Mouse (Mus musculus): ENCODE data around the gene Zbtb43.

Zbtb43 gene

DNA sequence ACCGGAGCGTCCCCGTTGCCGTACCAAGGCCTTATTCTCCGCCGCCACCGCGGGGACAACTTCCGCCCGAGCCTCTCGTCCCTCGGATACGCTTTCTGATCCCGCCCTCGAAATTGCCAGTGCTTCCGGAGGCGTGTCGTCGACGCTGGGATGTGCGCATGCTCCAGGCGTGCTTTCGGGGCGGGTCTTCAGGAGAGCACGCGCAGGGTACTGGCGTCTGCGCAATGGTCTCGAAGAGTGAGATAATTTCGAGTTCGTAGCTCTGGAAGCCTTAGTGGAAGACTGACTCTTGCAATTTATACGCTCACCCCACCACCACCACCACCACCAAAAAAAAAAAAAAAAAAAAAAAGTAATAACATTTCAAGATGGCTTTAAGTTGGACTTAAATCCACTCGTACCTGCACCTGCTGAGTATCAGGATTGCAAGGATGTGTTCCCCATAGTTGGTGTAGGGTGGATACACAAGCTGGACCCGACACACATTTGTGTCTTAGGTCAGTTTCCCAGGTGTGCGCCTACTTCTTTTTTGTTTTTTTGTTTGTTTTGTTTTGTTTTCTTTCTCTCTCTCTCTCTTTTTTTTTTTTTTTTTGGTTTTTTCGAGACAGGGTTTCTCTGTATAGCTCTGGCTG, at the start of gene Zbtb43:
Gene Zbtb43, minus strand, starts transcription at position 94 of the 632 bp plus-strand sequence.
- peak; percentile 97 for DNase-seq (ENCODE audit: low read depth, low spot score)

DNA sequence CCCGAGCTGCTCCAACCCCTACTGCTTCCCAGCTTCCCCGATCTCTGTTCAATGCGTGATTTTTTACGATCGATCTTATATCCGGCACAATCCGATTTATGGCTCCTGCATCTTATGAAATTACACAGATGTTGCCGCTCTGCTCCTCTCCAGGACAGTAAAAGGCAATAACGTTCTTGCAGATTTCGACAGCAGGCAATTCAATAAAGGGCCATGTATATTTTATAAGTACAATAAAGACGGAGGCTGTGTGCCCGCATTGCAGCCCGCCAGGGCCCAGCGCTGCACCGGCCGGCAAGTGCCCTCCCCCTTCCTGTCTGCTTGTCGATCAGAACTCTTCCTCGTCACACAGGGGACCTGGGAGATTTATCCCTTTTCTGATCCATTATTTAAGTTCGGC, 47.5 kb upstream of the Zbtb43 start:
- no peak for DNase-seq (ENCODE audit: low read depth, low spot score)

DNA sequence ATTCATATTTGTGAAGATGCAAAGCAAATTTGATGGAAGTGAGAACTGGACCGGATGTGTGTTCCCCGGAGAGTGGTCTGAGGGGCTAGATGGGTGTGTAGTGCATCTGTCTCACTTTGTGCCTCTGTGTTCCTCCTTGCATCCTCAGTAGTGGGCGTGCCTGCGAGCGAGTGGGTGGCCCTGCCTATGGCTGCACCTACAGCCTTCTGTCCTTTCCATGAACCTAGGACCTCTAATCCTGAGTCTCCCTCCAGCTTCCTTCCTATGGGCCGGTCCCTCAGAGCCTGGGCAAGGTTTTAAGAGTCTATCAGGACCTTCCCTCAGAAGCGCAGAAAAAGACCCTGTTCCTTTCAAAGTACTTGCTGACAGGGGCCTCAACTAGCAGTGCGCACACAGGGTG, 47.1 kb upstream of the Zbtb43 start:
- DNase-seq (ENCODE audit: low read depth, low spot score): peak; percentile 15

GRCm38 (mm10) chr2:33510791-33511190, 42.4 kb upstream of the Zbtb43 start:
- DNase-seq (ENCODE audit: low read depth, low spot score): peak; percentile 47

- no peak for DNase-seq (ENCODE audit: low read depth, low spot score)
Measured at GRCm38 (mm10) chr2:33502602-33503001, 34.2 kb upstream of the Zbtb43 start.

DNA sequence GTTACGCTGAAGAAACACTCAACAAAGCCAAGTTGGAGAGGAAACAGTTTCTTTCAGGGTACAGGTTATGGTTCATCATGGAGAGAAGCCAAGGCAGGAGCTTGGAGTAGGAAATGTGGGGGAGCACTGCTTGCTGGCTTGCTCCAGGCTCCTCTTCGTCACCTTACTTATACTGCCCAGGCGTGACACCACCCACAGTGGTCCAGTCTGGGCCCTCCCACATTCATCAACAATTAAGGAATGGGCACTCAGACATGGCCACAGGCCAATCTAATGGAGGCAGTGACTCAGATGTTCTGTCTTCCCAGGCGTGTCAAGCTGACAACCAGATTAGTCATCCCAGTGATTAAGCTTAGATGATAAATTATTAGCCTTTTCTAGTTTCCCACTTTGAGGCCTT, 29.9 kb upstream of the Zbtb43 start:
- no peak for DNase-seq (ENCODE audit: low read depth, low spot score)

- peak; percentile 79 for DNase-seq (ENCODE audit: low read depth, low spot score)
Measured at GRCm38 (mm10) chr2:33495654-33496053, 27.3 kb upstream of the Zbtb43 start.

DNA sequence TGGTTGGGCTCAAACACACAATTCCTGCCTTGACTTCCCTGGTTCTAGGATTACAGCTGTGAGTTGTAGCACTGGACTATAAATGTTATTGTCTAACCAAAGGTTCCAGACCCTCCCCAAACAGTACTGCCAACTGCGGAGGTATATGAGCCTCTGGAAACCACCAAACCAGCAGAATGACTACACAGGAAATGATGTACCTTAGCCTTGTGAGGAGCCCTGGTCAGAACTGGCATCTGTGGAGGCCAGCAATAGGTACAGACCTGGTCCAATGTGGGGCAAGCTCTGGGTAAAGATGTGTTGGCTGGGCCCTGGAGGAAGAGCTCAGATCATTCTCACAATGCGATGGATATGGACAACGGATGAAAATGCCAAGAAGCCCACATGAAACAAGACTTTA, 23.7 kb upstream of the Zbtb43 start:
- DNase-seq (ENCODE audit: low read depth, low spot score): no peak

GRCm38 (mm10) chr2:33489565-33489964, 21.2 kb upstream of the Zbtb43 start:
- peak; percentile 58 for DNase-seq (ENCODE audit: low read depth, low spot score)

- DNase-seq (ENCODE audit: low read depth, low spot score): no peak
Measured at GRCm38 (mm10) chr2:33487332-33487731, 19.0 kb upstream of the Zbtb43 start.

GRCm38 (mm10) chr2:33486866-33487265, 18.5 kb upstream of the Zbtb43 start:
- DNase-seq (ENCODE audit: low read depth, low spot score): peak; percentile 75

DNA sequence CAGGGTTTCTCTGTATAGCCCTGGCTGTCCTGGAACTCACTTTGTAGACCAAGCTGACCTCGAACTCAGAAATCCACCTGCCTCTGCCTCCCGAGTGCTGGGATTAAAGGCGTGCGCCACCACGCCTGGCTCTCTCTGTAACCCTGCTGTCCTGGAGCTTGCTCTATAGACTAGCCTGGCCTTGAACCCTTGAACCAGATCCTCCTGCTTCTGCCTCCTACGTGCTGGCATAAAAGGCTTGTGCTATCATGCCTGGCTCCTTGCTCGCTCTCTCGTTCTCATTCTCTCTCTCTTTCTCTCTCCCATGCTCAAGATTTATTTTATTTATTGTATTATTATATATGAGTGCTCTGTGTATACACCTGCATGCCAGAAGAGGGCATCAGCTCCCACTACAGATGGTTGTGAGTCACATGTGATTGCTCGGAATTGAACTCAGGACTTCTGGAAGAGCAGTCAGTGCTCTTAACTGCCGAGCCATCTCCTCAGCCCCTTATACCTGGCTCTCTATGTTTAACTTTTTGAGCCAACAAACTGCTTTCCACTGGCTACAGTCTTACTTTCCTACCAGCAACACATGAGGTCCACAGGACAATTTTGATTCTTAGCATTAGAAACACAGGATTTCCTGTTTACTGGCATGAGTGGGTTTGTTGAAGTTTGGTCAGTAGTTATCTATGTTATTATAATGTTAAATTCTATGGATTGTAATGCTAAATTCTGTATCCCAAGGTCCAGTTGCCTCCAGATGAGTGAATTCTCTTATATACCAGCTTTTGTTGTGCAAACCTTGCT, 9.8 kb upstream of the Zbtb43 start:
- DNase-seq (ENCODE audit: low read depth, low spot score): peak; percentile 75

- no peak for DNase-seq (ENCODE audit: low read depth, low spot score)
Measured at GRCm38 (mm10) chr2:33475961-33476360, 7.6 kb upstream of the Zbtb43 start.

DNA sequence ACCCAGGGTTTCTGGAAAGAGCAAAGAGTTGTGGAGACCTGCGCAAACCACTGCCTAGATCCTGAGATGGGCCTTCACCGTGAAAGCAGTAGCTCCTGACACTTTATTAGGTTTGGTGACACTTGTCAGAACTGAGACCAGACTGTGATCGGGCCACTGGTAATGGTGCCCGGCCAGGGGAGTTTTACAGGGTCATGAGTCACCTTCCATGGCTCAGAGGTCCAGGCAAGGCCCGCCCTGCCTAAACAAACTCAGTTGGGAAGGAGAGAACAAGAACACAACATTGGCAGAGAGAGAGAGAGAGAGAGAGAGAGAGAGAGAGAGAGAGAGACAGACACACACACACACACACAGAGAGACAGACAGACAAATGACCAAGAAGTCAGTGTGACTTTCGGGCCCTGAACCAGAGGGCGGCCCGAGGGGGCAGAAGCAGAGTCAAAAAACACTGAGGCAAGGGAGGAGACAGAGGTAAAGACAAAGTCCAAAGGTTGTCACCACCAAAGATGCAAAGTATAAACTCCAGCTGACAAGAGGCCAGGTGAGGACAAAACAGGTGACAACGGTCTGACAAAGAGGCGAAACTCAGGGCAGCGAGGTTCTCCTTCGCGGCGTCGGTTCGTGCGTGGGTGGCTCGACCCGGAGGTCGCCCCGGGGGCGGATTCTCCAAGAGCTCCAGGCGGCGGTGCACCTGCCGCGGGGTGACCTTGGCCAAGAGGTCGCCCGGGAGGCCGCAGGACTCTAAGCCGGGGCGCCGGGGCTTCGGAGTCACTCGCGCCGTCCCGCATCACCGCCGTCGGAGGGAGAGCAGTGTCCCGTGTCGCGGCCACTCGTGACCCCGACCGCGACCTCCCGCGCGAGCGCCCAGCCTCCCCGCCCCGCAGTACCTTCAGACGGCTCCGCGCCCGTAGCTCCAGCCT, 553 bp downstream of the Zbtb43 start:
- DNase-seq (ENCODE audit: low read depth, low spot score): no peak

- peak; percentile 65 for DNase-seq (ENCODE audit: low read depth, low spot score)
Measured at GRCm38 (mm10) chr2:33465966-33466365, 2.4 kb downstream of the Zbtb43 start.

DNA sequence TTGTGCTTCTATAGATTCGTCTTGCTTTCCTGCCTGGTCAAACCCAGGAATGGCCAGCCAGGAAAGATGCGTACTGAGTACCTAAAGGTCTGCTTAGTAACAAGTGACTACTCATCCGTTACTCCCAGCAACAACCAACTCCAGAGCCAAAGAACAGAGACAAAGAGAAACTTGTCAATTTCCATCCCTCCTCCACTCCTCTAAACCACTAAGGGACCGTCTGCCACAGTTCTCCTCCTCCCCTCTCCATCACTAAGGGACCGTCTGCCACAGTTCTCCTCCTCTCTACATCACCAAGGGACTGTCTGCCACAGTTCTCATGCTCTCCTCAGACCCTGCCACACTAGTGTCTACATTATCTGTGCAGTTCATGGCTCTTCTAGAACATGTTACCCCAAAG, 3.1 kb downstream of the Zbtb43 start:
- peak; percentile 51 for DNase-seq (ENCODE audit: low read depth, low spot score)

GRCm38 (mm10) chr2:33462066-33462465, 6.3 kb downstream of the Zbtb43 start:
- DNase-seq (ENCODE audit: low read depth, low spot score): no peak

GRCm38 (mm10) chr2:33461066-33461465, 7.3 kb downstream of the Zbtb43 start:
- DNase-seq (ENCODE audit: low read depth, low spot score): peak; percentile 86

DNA sequence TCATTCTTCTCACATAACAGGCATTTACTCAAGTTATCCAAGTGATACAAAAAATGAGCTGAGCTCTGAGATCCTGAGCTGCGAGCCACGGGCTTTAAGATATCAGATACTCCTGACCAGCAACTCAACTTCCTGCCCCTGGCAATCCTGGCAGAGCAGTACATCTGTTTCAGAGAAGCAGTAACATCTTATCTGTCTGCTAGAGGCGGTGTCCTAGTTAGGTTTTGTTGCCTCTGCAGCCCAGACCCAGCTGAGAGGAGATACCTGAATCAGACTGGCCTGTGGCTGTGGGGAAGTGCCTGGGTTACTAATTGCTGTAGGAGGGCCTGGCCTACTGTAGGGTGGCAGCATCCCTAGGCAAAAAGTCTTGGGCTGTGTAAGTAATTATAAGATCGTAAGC, 8.7 kb downstream of the Zbtb43 start:
- DNase-seq (ENCODE audit: low read depth, low spot score): no peak

DNA sequence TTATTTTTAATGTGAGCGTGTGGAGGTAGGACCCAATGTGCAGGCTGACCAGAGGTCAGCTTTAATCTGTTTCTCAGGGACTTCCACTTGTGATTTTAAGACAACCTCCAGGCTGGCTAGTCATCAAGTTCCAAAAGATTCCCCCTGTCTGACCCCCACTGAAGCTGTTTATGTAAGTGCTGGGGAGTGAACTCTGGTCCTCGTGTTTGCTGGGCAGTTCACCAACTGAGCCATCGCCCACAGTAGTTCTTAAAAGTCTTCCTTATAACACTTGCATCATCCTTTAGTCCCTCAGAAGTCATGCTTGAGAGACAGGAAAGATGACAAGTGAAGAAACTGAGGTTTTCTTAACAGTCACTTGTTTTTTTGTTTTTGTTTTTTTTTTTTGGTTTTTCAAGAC, 11.7 kb downstream of the Zbtb43 start:
- no peak for DNase-seq (ENCODE audit: low read depth, low spot score)

GRCm38 (mm10) chr2:33456242-33456641, 12.1 kb downstream of the Zbtb43 start:
- DNase-seq (ENCODE audit: low read depth, low spot score): no peak

DNA sequence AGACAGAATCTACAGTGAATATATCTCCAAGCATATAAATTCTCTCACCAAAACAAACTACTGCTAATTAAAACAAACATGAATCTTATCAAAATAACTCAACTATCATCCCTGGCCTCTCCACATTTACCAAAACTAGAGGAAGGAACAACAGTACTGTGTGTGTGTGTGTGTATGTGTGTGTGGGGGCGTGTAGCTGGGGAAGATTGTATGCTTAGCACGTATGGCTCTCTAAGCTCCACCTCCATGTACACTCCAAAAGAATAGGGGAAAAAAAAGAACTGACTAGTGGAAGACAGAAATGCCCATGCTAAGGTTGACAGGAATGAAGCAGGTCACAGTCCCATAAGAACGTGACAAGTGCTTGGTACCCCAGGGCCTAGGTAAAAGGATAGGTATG, 13.0 kb downstream of the Zbtb43 start:
- no peak for DNase-seq (ENCODE audit: low read depth, low spot score)

All from ES-CJ7 (cell line).